Mouse (Mus musculus) testis, postnatal 14 days (tissue): ENCODE measurements around the gene Gje1.

ENCODE experiments used
- DNase-seq: peaks from one replicate; pipeline ENCODE4 v3.0.0; 2021; ENCODE audit warnings: low spot score

Gje1 gene

DNA sequence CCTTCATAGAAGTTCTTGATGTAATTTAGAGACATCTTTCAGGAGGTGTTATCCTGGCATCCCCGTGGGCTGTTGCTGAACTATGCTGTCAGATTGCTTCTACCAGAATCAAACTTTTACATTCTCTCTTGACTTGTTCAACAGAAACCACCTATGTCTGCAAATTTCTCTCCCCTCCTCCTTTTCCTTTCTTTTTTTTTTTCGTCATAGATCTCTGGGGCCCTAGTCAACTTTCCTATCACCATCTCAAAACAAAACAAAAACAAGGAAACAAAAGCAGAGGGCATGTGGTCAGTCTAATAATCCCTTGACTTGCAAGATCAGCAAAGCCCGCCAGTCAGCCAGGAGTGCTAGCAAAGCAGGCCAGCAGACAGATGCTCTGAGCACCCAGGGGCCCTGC, at the start of gene Gje1:
Gene Gje1 (minus strand): TSS at position 101 of the 400 bp plus-strand sequence.
- no peak for DNase-seq

GRCm38 (mm10) chr10:14760618-14761017, 42.6 kb upstream of the Gje1 start:
- DNase-seq = no peak

DNA sequence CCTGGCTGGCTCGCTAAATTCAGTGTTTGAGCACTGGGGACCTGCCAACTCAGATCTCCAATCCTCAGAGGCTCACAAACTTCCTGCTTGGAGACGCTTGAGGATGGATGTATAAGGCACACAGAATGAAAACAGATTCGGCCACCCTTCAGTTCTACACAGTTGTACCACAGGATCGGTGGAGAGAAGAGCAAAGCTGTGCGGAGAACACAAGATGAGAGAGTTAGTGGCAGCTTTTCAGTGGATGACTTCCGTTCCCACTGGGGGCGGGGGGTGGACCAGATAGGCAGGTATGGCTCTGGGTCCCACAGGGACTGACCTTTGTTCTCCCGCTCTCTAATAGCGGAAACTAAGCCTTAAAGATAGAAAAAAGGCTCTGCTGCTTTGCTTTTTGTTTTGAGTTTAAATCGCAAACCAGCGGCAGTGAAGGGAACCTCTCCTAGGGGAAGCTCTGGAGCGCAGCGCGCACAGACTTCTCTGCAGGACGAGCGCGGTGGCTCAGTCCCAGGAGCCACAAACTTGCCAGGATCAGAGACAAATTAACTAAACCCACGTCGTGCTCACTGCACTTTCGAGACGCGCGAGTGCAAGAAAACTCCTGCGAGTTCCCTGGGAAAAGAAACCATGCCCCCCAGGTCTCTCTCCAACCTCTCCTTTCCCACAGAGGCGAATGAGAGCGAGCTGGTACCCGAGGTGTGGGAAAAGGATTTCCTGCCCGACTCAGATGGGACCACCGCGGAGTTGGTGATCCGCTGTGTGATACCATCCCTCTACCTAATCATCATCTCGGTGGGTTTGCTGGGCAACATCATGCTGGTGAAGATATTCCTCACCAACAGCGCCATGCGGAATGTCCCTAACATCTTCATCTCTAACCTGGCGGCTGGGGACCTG, 41.9 kb upstream of the Gje1 start:
- DNase-seq = no peak

GRCm38 (mm10) chr10:14734285-14734684, 16.3 kb upstream of the Gje1 start:
- DNase-seq = no peak

DNA sequence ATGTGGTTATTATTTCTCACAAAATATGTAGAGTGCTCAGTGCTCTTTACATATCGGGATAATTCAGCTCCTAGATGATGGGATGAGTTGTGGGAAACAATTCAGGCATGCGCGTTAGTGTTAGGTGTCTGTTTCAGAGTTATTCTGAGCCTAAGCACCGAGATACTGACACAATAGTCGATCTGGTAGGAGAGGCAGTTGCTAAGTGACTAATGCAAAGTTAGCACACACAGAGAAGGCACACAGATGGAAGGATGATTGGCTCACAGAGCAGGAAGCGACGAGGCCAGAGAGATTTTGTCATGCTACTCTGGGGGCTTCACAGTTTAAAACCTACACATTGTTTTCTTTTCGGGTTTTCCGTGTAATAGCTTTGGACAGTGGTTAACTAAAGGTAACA, 7.7 kb upstream of the Gje1 start:
- DNase-seq = no peak

DNA sequence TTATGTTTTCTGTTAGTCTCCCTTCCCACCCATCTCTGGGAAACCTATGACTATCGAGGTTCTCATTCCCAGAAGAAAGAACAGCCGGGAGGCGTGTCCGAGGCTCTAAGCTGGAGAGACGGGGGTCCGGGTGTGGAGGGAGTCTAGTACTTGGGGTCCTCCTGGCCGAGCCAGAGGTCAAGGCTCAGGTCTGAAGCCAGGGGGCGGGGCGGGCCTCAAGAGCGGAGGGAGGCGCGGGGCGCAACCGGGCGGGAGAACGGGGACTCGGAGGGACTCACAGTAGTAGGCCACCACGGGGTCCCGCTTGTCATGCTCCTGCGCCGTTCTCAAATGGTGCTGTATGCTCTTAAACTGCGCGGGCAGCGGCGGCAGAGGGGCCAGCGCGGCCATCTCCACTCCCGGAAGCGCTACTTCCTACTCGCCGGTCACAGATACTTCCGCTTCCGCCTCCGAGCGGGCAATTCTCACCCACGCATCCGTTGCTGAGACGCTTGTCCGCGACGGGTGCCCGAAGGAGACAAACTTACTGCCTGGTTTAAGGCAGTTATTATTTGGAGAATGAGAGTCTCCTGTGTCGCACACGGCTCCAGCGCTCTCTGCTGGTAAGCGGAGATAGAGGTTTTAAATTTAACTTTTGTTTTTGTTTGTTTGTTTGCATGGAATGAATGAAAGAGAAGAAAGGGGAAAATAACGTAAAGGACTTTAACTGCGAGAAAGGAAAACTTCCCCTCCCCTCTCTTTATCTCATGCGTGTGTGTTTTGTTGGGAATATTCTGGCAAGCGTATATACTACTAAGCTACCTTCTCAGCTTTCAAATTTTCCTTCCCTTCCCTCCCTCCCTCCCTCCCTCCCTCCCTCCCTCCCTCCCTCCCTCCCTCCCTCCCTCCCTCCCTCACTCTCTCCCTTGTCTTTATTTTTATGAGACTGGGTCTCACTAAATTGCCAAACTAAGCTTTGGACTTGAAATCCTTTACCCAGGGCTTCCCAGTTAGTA, 12.6 kb downstream of the Gje1 start, which contains the start of the genes Vta1 and Nmbr:
Gene Vta1 (minus strand): TSS at position 489 of the 995 bp plus-strand sequence.
Gene Nmbr (plus strand): TSS at position 520 of the 995 bp plus-strand sequence.
- DNase-seq = peak; percentile 96

- DNase-seq = no peak
Observed at GRCm38 (mm10) chr10:14703830-14704420, 14.1 kb downstream of the Gje1 start.

- no peak for DNase-seq
Observed at GRCm38 (mm10) chr10:14703239-14703638, 14.8 kb downstream of the Gje1 start.

- no peak for DNase-seq
Observed at GRCm38 (mm10) chr10:14690349-14690748, 27.7 kb downstream of the Gje1 start.

- no peak for DNase-seq
Observed at GRCm38 (mm10) chr10:14688785-14689442, 29.1 kb downstream of the Gje1 start.

DNA sequence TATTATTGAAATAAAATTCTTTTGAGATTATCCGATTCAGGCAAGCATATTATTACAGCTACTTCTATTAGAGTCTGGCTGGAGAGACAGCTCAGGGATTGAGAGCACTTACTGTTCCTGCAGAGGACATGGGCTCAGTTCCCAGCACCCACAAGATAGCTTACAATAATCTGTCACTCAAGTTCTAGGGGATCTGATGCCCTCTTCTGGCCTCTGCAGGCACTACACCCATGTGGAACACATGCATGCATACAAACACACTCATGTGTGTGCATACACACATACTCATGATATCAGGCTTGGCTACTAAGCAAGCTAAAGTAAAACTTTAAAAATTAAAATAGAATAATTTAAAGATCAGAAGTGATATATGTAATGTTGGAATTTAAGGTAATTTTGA, 32.4 kb downstream of the Gje1 start:
- no peak for DNase-seq

DNA sequence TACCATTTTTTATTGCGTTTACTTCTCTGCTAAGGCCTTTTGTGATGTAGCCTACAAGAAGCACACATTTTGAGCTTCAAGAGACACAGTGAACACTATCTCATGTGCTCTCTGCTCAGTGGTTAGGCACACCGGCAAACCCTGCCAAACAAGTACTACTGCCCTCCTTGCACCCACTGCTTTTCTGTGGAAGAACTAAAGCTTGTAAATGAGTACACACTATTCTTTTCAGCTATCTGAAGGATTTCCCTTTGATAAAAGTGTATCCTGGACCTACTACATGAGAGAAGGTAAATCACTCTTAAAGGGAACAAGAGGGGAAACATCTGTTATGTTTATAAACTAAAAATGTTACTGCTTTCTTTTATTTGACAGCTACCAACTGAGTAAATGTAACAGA, 51.9 kb downstream of the Gje1 start:
- no peak for DNase-seq
